Mouse (Mus musculus) induced T-regulatory cell, adult 2 months (primary cell): ENCODE data around the gene Krt87.

Experiments used
- DNase-seq: peaks from one replicate; pipeline ENCODE4 v3.0.0-alpha.2; 2012; ENCODE audit warnings: low read depth

Gene Krt87

GRCm38 (mm10) chr15:101418950-101419349 is 19.7 kb downstream of the Krt87 start:
- no peak for DNase-seq

- DNase-seq = no peak
Observed at GRCm38 (mm10) chr15:101414807-101415565, 23.6 kb downstream of the Krt87 start.

- DNase-seq = no peak
Observed at GRCm38 (mm10) chr15:101413916-101414635, 24.5 kb downstream of the Krt87 start.

- no peak for DNase-seq
Observed at GRCm38 (mm10) chr15:101412188-101412587, 26.4 kb downstream of the Krt87 start.

- no peak for DNase-seq
Observed at GRCm38 (mm10) chr15:101410775-101411174, 27.8 kb downstream of the Krt87 start, which contains the start of gene Krt7. TSS of gene Krt7 (plus strand) at chr15:101411043.

GRCm38 (mm10) chr15:101398269-101398668 is 40.3 kb downstream of the Krt87 start:
- no peak for DNase-seq

GRCm38 (mm10) chr15:101397683-101398082 is 40.9 kb downstream of the Krt87 start:
- no peak for DNase-seq

- DNase-seq = no peak
Observed at GRCm38 (mm10) chr15:101396921-101397320, 41.7 kb downstream of the Krt87 start.

GRCm38 (mm10) chr15:101396466-101396865 is 42.1 kb downstream of the Krt87 start:
- no peak for DNase-seq

- no peak for DNase-seq
Observed at GRCm38 (mm10) chr15:101394908-101395307, 43.7 kb downstream of the Krt87 start.

- DNase-seq = no peak
Observed at GRCm38 (mm10) chr15:101392251-101392650, 46.4 kb downstream of the Krt87 start.

- DNase-seq = no peak
Observed at GRCm38 (mm10) chr15:101390203-101390602, 48.4 kb downstream of the Krt87 start.

GRCm38 (mm10) chr15:101388034-101388541 is 50.5 kb downstream of the Krt87 start:
- DNase-seq = peak; percentile 64

- DNase-seq = peak; percentile 45
Observed at GRCm38 (mm10) chr15:101387176-101387575, 51.4 kb downstream of the Krt87 start.

- no peak for DNase-seq
Observed at GRCm38 (mm10) chr15:101385064-101385463, 53.5 kb downstream of the Krt87 start.

GRCm38 (mm10) chr15:101384610-101385009 is 54.0 kb downstream of the Krt87 start:
- no peak for DNase-seq

GRCm38 (mm10) chr15:101382811-101383210 is 55.8 kb downstream of the Krt87 start:
- DNase-seq = no peak

- DNase-seq = no peak
Observed at GRCm38 (mm10) chr15:101381758-101382157, 56.8 kb downstream of the Krt87 start.
